Mouse (Mus musculus) forebrain, embryonic 16.5 days (tissue): ENCODE measurements around the gene Ppp1r13b. TPM values are rescaled to one million over a fixed set of nuclear protein-coding genes. Genes with fewer than 3 reads are reported as not detected.
A peak's percentile ranks its signal among the peaks of the same experiment; 100 is the strongest.

Experiments
- ATAC-seq: fragments of 200-750 bp; cut with Nextera tagmentation; 2 replicates; pipeline ENCODE4 v1.8.0; 2017; ENCODE audit warnings: mild to moderate bottlenecking, moderate library complexity
- H3K27ac ChIP-seq: fragments of 300-500 bp; sonication (generic); 2 replicates; pipeline ENCODE4 v1.5.1; 2014; ENCODE audit warnings: low read length, control low read depth
- H3K27me3 ChIP-seq: fragments of 300-500 bp; sonication (generic); replicated peaks from 2 replicates; pipeline ENCODE4 v1.6.1; 2014; ENCODE audit warnings: low read length; ENCODE audit not compliant: control insufficient read depth, insufficient read depth
- H3K36me3 ChIP-seq: fragments of 300-500 bp; sonication (generic); 2 replicates; pipeline ENCODE4 v1.6.1; 2014; ENCODE audit not compliant: control insufficient read depth, insufficient read depth
- H3K4me1 ChIP-seq: fragments of 300-500 bp; sonication (generic); replicated peaks from 2 replicates; pipeline ENCODE4 v1.6.1; 2014; ENCODE audit warnings: low read length; ENCODE audit not compliant: control insufficient read depth, insufficient read depth
- H3K4me2 ChIP-seq: fragments of 300-500 bp; sonication (generic); 2 replicates; pipeline ENCODE4 v1.6.1; 2014; ENCODE audit warnings: mild to moderate bottlenecking, low read length, control low read depth
- H3K4me3 ChIP-seq: fragments of 300-500 bp; sonication (generic); replicated peaks from 2 replicates; pipeline ENCODE4 v1.5.1; 2014; ENCODE audit warnings: mild to moderate bottlenecking, low read length, control low read depth
- H3K9ac ChIP-seq: fragments of 300-500 bp; sonication (generic); replicated peaks from 2 replicates; pipeline ENCODE4 v1.6.1; 2014; ENCODE audit warnings: low read depth, low read length, control low read depth
- H3K9me3 ChIP-seq: fragments of 300-500 bp; sonication (generic); 2 replicates; pipeline ENCODE4 v1.6.1; 2016; ENCODE audit warnings: low read length; ENCODE audit not compliant: control insufficient read depth
- WGBS: fragments of 180-500 bp; shearing (Covaris S2); extraction: QIAGEN DNeasy Blood & Tissue Kit; methylation state at CpG from one replicate; pipeline ENCODE4 v1.1.7; 2014; 5-methylcytosine and 5-hydroxymethylcytosine counted together
- polyA plus RNA-seq: library from polyadenylated mRNA; unstranded; fragments of >200 nt; fragmentation: Nextera tagmentation; extraction: Ambion mirVana; gene quantifications from 2 replicates; pipeline ENCODE4 v1.2.1, GENCODE M21; 2015

The Ppp1r13b gene
- polyA plus RNA-seq, 1 experiment from 2014 or later, result 23.5 TPM

GRCm38 (mm10) chr12:111943421-111944064, 35.6 kb upstream of the Ppp1r13b start:
- Histone ChIP-seq H3K4me2 (no peak overlapping the region), H3K9me3 (no peaks in the 10 kb centered on the region), H3K27ac (no peak overlapping the region), H3K9ac (no peak overlapping the region), H3K36me3 (no peaks in the 10 kb centered on the region), H3K4me1 (no peaks in the 10 kb centered on the region), H3K4me3 (no peak overlapping the region), H3K27me3 (no peaks in the 10 kb centered on the region)
- ATAC-seq, result no peak
- WGBS, result 57% methylated on average over 10 of the region's 10 CpGs

DNA sequence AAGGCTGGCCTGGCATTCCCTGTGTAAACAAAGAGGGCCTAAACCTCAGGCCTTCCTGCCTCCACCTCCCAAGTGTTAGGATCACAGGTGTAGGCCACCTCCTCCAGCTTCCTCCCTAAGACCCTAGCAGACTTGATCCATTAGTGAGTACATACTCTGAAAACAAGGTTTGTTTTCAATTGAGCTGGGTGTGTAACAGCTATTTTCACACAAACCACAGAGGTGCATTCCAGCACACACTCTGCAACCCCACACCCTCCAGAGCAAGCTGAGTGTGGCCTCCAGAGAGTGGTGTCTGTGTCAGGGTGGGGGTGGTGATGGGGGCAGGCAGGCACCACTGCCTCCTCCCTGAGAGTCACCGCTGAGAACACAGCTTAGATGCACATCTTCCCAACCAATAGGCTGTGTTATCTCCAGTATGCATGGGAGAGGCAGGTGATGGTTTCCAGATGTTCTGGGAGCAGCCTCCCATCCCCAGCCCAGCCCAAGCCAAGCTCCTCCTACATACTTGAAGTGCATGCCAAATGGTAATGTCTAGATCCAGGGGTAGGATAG, 30.8 kb upstream of the Ppp1r13b start:
- Histone ChIP-seq H3K4me2 (no peak overlapping the region), H3K4me3 (no peak overlapping the region)

DNA sequence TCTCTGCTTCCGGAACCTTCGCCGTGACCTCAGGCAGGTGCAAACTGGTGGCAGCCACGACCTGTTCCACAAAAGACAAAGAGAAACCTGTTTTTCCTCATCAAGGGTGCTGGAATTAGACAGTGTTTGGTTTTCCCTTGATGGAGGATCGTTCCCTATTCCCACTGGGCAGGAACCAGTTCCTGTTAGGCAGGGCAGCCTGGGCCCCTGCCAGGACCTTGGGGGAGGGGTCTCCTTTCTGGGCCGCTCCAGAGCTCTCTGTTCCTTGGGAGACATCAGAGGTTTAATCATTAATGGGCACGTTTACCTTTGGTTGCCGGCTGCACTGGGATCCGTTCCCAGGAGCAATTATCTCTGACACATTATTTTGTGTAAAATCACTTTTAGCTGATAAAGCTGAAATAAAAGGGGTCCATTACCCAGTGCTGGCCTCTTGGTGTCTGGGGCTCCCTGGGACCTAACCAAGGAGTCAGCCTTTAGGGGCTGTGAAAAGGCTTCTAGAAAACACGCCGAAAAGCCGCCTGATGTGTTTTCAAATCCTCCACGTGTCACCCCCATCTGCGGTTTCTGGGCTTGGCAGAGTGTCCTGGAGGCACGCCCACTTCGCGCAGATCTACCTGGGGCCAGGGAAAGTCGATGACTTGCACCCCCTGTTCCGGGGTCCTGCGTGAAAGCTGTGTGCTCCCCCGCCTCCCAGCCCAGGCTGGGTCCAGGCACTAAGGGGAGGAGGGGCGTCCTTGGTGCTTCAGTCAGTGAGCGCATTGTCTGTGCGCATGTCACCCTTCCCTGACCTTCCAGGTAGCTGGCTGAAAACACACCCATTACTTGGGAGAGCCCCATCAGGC, 29.0 kb upstream of the Ppp1r13b start:
- Histone ChIP-seq H3K27me3 (no peaks in the 10 kb centered on the region), H3K4me3 (no peak overlapping the region), H3K4me2 (0 out of 2 replicates have a peak overlapping the region, but pooled peaks have one; percentile 14), H3K9ac (0 out of 2 replicates have a peak overlapping the region, but pooled peaks have one; percentile 19), H3K9me3 (no peaks in the 10 kb centered on the region), H3K4me1 (peaks cover 11% of the 10 kb centered on the region), H3K27ac (no peak overlapping the region; the same call in 1 of the 2 replicates), H3K36me3 (no peaks in the 10 kb centered on the region)
- ATAC-seq, result peak; percentile 81
- 31% methylated on average over 24 of the region's 24 CpGs for WGBS

More for the DNA sequence above, 30.8 kb upstream of the Ppp1r13b start:
- Histone ChIP-seq H3K9ac (no peak overlapping the region), H3K27me3 (no peaks in the 10 kb centered on the region), H3K27ac (no peak overlapping the region), H3K9me3 (no peaks in the 10 kb centered on the region), H3K4me1 (peaks cover 11% of the 10 kb centered on the region), H3K36me3 (no peaks in the 10 kb centered on the region)
- ATAC-seq, result no peak
- WGBS, result 86% methylated on average over 1 of the region's 1 CpGs

DNA sequence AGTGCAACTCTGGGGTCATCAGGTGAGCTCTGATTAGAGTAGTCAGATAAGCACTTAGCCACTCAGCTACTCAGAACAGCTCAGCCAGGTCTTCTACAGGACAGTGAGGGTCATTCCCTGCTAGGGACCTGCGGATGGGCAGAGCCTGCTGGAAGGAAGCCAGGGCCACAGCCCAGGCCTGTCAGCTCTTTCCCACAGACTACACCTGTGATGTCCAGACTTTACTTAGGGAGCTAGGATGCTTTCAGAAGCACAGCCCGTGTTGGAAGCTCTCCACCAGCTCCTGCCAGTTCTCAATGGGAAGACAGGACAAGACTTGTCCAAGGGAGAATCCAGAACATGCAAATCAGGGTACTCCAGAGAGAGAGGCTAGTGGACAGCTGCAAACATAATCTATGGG, 26.1 kb upstream of the Ppp1r13b start:
- WGBS, result 72% methylated on average over 2 of the region's 2 CpGs
- Histone ChIP-seq H3K27ac (no peak overlapping the region), H3K4me2 (no peak overlapping the region), H3K9ac (no peak overlapping the region), H3K9me3 (no peaks in the 10 kb centered on the region), H3K4me1 (peaks cover 11% of the 10 kb centered on the region), H3K36me3 (no peaks in the 10 kb centered on the region), H3K4me3 (no peak overlapping the region), H3K27me3 (no peaks in the 10 kb centered on the region)
- ATAC-seq, result no peak

GRCm38 (mm10) chr12:111933032-111933704, 25.3 kb upstream of the Ppp1r13b start:
- no peak overlapping the region for H3K4me2 ChIP-seq
- H3K9me3 ChIP-seq, result no peaks in the 10 kb centered on the region
- no peak for ATAC-seq
- H3K27ac ChIP-seq, result no peak overlapping the region
- H3K9ac ChIP-seq, result no peak overlapping the region
- H3K36me3 ChIP-seq, result no peaks in the 10 kb centered on the region
- H3K27me3 ChIP-seq, result no peaks in the 10 kb centered on the region
- peaks cover 11% of the 10 kb centered on the region for H3K4me1 ChIP-seq
- no peak overlapping the region for H3K4me3 ChIP-seq
- 66% methylated on average over 11 of the region's 11 CpGs for WGBS

DNA sequence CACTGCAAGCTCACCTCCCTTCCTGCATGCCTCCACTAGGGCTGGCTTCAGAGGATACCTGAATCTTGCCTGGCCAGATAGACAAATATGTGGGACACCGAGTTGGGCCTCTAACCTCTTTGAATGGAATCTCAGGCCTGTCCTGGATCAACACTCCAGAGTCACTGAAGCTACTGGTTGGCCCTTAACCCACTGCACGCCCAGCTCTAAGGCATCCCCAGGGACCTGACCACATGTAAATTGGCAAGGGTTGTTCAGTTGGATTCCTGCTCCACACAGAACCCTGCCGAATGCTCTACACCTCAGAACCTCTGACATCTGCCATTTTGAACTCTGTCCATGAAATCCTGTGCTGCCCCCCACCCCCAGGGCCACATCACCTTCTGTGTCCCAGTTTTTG, 24.6 kb upstream of the Ppp1r13b start:
- WGBS, result 75% methylated on average over 3 of the region's 3 CpGs
- Histone ChIP-seq H3K27me3 (no peaks in the 10 kb centered on the region), H3K36me3 (no peaks in the 10 kb centered on the region), H3K4me1 (peaks cover 13% of the 10 kb centered on the region), H3K9me3 (no peaks in the 10 kb centered on the region), H3K4me3 (no peak overlapping the region), H3K9ac (no peak overlapping the region), H3K27ac (no peak overlapping the region), H3K4me2 (no peak overlapping the region)
- no peak for ATAC-seq

DNA sequence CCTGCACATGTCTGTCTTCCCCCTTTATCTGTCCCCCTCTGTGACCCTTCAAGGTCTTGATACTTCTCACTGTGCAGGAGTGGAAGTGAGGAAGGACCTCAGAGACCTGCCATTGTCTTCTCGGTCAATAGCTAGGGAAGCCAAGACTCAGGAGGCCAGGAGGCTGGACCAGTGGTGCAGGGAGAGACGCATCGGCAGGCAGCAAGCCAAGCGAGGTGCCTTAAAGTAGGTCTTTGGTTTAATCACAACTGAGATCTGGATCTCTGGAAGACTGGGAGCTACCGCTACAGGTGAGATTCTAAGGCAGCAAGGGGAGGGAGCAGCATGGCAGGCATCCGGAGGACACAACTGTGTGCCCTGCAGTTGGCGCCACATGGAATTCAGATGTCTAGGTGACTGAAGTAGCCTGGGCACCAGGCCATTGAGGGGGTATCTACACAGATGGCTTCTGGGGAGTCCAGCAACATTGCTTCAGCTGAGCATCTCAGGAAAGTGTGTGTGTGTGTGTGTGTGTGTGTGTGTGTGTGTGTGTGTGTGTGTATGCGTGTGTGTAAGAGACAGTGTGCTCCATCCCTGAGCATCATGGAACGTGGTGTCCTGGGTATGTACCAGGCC, 23.6 kb upstream of the Ppp1r13b start:
- H3K4me3 ChIP-seq, result no peak overlapping the region
- H3K36me3 ChIP-seq, result no peaks in the 10 kb centered on the region
- no peaks in the 10 kb centered on the region for H3K9me3 ChIP-seq
- peaks cover 8% of the 10 kb centered on the region for H3K4me1 ChIP-seq
- H3K27ac ChIP-seq, result no peak overlapping the region
- no peak overlapping the region for H3K4me2 ChIP-seq
- no peak overlapping the region for H3K9ac ChIP-seq
- ATAC-seq, result no peak
- no peaks in the 10 kb centered on the region for H3K27me3 ChIP-seq
- 84% methylated on average over 9 of the region's 9 CpGs for WGBS

GRCm38 (mm10) chr12:111928411-111928966, 20.6 kb upstream of the Ppp1r13b start:
- no peak overlapping the region for H3K27ac ChIP-seq
- 84% methylated on average over 18 of the region's 18 CpGs for WGBS
- H3K4me3 ChIP-seq, result no peak overlapping the region
- ATAC-seq, result no peak
- no peaks in the 10 kb centered on the region for H3K9me3 ChIP-seq
- H3K27me3 ChIP-seq, result no peaks in the 10 kb centered on the region
- peaks cover 5% of the 10 kb centered on the region; the same call in 1 of the 2 replicates for H3K4me1 ChIP-seq
- H3K9ac ChIP-seq, result no peak overlapping the region
- H3K36me3 ChIP-seq, result no peaks in the 10 kb centered on the region
- no peak overlapping the region for H3K4me2 ChIP-seq
